Mouse (Mus musculus) ES-Bruce4 (cell line): Measurements from ENCODE around the gene Adgrg6. TPM values are rescaled to one million over a fixed set of nuclear protein-coding genes. Genes with fewer than 3 reads are reported as not detected.
A peak's percentile ranks its signal among the peaks of the same experiment; 100 is the strongest.

Source experiments
- H3K27ac ChIP-seq: 2 replicates; pipeline ENCODE4 v1.5.1; 2012; ENCODE audit warnings: low read length, inconsistent platforms; ENCODE audit not compliant: insufficient read depth
- H3K27me3 ChIP-seq: 2 replicates; pipeline ENCODE4 v1.6.1; 2012; ENCODE audit warnings: mild to moderate bottlenecking, low read length, inconsistent platforms; ENCODE audit not compliant: control insufficient read depth, poor library complexity, insufficient read depth, severe bottlenecking
- H3K36me3 ChIP-seq: 2 replicates; pipeline ENCODE4 v1.6.1; 2012; ENCODE audit warnings: inconsistent platforms, mild to moderate bottlenecking, low read length, moderate library complexity; ENCODE audit not compliant: control insufficient read depth, poor library complexity, insufficient read depth, severe bottlenecking
- H3K4me1 ChIP-seq: one replicate; pipeline ENCODE4 v1.8.1; 2011; ENCODE audit warnings: low read length; ENCODE audit not compliant: control insufficient read depth, insufficient read depth
- H3K4me3 ChIP-seq: 2 replicates; pipeline ENCODE4 v1.5.1; 2011; ENCODE audit warnings: low read depth, mild to moderate bottlenecking, low read length
- H3K9ac ChIP-seq: 2 replicates; pipeline ENCODE4 v1.6.1; 2012; ENCODE audit warnings: low read depth, mild to moderate bottlenecking, inconsistent platforms; ENCODE audit not compliant: poor library complexity, severe bottlenecking
- H3K9me3 ChIP-seq: replicated peaks from 2 replicates; pipeline ENCODE4 v1.6.1; 2012; ENCODE audit warnings: mild to moderate bottlenecking, low read length, inconsistent platforms; ENCODE audit not compliant: control insufficient read depth, poor library complexity, insufficient read depth, severe bottlenecking
- CTCF ChIP-seq: IDR thresholded peaks from one replicate; pipeline ENCODE4 v1.8.1; 2011; ENCODE audit warnings: low read depth, low read length
- EP300 ChIP-seq: IDR thresholded peaks from 2 replicates; pipeline ENCODE4 v1.6.1; 2011; ENCODE audit warnings: low read depth, low read length; ENCODE audit not compliant: insufficient read depth
- POLR2A ChIP-seq: IDR thresholded peaks from one replicate; pipeline ENCODE4 v1.8.1; 2011; ENCODE audit warnings: low read length; ENCODE audit not compliant: insufficient read depth
- polyA plus RNA-seq: library from polyadenylated mRNA; stranded (reverse); fragments of >200 nt; gene quantifications from 2 replicates; pipeline ENCODE4 v1.2.4, GENCODE M21; 2011; ENCODE audit warnings: low read depth; ENCODE audit not compliant: missing spikeins, insufficient read depth, insufficient read length

The Adgrg6 gene
- 1.4 and 1.8 TPM in 2 replicates for polyA plus RNA-seq

- no peak for TF ChIP-seq CTCF
- TF ChIP-seq EP300, result no peak
- no peak for TF ChIP-seq POLR2A
- no peak within 1 kb of the TSS for H3K27ac ChIP-seq
- no peaks in the 10 kb centered on the region; the same call in none of the 2 replicates for H3K27me3 ChIP-seq
Measured at GRCm38 (mm10) chr10:14544941-14545717, at the start of gene Adgrg6. Adgrg6 (minus strand) TSS chr10:14545659.

GRCm38 (mm10) chr10:14592215-14592614 lies 46.8 kb upstream of the Adgrg6 start:
- Histone ChIP-seq H3K9me3 (no peaks in the 10 kb centered on the region), H3K27me3 (no peaks in the 10 kb centered on the region), H3K9ac (no peak overlapping the region), H3K4me1 (no peaks in the 10 kb centered on the region), H3K4me3 (no peak overlapping the region), H3K36me3 (no peaks in the 10 kb centered on the region), H3K27ac (no peak overlapping the region)
- TF ChIP-seq POLR2A, result no peak

More at GRCm38 (mm10) chr10:14544941-14545717, at the start of gene Adgrg6:
- Histone ChIP-seq H3K4me3 (peak within 1 kb of the TSS; percentile 55), H3K9ac (peak within 1 kb of the TSS; percentile 43), H3K4me1 (no peaks in the 10 kb centered on the region), H3K36me3 (no peaks in the 10 kb centered on the region), H3K9me3 (no peaks in the 10 kb centered on the region)

- no peak overlapping the region for H3K27ac ChIP-seq
- H3K36me3 ChIP-seq, result no peaks in the 10 kb centered on the region
- H3K27me3 ChIP-seq, result no peaks in the 10 kb centered on the region
Measured at GRCm38 (mm10) chr10:14590816-14591215, 45.4 kb upstream of the Adgrg6 start.

GRCm38 (mm10) chr10:14589667-14590066 lies 44.2 kb upstream of the Adgrg6 start:
- Histone ChIP-seq H3K4me1 (no peaks in the 10 kb centered on the region), H3K27ac (no peak overlapping the region), H3K4me3 (no peak overlapping the region), H3K9ac (no peak overlapping the region), H3K36me3 (no peaks in the 10 kb centered on the region), H3K9me3 (peaks cover 15% of the 10 kb centered on the region), H3K27me3 (no peaks in the 10 kb centered on the region)
- TF ChIP-seq CTCF (no peak), POLR2A (no peak), EP300 (no peak)

More at GRCm38 (mm10) chr10:14590816-14591215, 45.4 kb upstream of the Adgrg6 start:
- peaks cover 3% of the 10 kb centered on the region; the same call in 1 of the 2 replicates for H3K9me3 ChIP-seq
- H3K4me1 ChIP-seq, result no peaks in the 10 kb centered on the region
- no peak for TF ChIP-seq EP300
- no peak for TF ChIP-seq CTCF
- no peak for TF ChIP-seq POLR2A
- no peak overlapping the region for H3K4me3 ChIP-seq
- H3K9ac ChIP-seq, result no peak overlapping the region

DNA sequence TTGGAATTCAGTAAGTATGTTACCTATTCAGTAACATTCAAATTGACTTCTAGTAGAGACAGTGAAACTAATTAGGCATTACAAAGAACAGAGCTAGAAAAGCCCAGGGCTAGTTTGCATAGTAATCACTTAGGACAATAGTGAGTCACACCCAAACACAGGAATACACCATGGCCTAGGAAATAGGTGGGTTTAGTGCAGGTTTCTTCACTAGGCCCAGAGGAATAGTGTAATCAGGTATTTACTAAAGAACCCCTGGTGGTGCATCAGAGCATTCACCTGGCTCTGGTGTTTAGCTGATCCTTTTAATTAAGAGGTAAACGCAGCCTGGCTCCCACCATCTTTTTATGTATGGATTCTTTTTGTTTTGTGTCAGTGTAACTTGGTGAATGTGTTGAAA lies 38.0 kb upstream of the Adgrg6 start:
- Histone ChIP-seq H3K27ac (peak overlapping the region; percentile 58), H3K36me3 (no peaks in the 10 kb centered on the region; the same call in 1 of the 2 replicates), H3K9me3 (peaks cover 34% of the 10 kb centered on the region), H3K9ac (no peak overlapping the region), H3K4me3 (no peak overlapping the region), H3K4me1 (no peaks in the 10 kb centered on the region), H3K27me3 (no peaks in the 10 kb centered on the region)
- TF ChIP-seq POLR2A, result no peak
- no peak for TF ChIP-seq CTCF
- TF ChIP-seq EP300, result no peak

DNA sequence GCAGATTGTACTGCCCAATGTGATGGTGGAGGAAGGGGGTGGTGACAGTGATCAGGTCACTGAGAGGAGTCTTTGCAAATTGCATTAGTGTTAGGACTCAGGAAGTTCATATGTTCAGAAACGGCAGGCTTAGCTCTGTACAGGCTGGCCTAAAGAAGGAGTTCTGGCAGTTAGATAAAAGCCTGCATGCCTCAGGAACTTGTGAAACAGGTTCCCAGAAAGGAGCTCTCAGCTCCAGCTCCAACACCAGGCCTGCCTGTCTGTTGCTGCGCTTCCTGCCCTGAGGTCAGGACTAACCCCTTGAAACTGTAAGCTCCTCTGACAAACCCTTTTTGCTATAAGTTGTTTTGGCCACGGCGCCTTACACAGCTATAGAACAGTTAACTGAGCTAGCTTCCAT lies 28.8 kb upstream of the Adgrg6 start:
- Histone ChIP-seq H3K9me3 (no peaks in the 10 kb centered on the region), H3K9ac (no peak overlapping the region), H3K36me3 (no peaks in the 10 kb centered on the region), H3K27me3 (no peaks in the 10 kb centered on the region), H3K4me1 (no peaks in the 10 kb centered on the region), H3K4me3 (no peak overlapping the region), H3K27ac (no peak overlapping the region)
- TF ChIP-seq CTCF (no peak), POLR2A (no peak), EP300 (no peak)
